Comparison of ENCODE assay signal across 30 mouse cellular contexts in the genomic region with DNA sequence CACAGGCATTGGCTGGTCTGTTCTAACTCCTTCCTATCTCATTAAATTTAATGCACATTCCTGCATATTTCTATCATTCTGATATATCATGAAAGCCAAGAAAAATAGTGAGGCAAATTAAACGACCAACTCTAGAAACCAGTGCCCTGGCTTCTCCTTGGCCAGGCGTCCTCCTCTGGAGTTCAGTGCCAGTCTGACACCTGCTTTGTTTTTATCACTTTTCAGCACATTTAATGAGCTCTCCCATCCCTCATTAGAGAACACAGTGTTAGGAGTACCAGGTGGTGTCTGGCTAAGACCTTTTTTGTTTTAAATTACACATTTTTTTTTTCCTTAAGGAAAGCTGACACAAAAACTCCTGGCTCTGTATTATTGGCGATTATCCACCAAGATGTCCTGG.
A peak's percentile ranks its signal among the peaks of the same experiment; 100 is the strongest.
DNase-seq lines count a peak whose midpoint lies in the region; ATAC-seq and TF ChIP-seq lines count a peak whose summit lies in the region.
"Had no signal": no experiment of that assay in that cellular context is flagged by ENCODE, and none has a peak within 500 bp of the region (broad histone marks: within the 10 kb centered on the region; RNA-seq: fewer than 3 reads in every experiment).

No protein-coding gene starts in this region.

- H3K27ac ChIP-seq in limb, embryonic 14.5 days (replicated peaks; ENCODE audit: low read depth, low read length), result no peak overlapping the region
- H3K27ac ChIP-seq in limb, embryonic 10.5 days, result no peak overlapping the region
- peak overlapping the region; percentile 37; the same call in 1 of the 2 replicates for H3K27ac ChIP-seq in forebrain, embryonic 12.5 days
- H3K27ac ChIP-seq in forebrain, embryonic 16.5 days (ENCODE audit: low read length), result peak overlapping the region; percentile 62
- no peak overlapping the region for H3K27ac ChIP-seq in liver, embryonic 11.5 days (ENCODE audit: low read depth, low read length)
- H3K27ac ChIP-seq: hindbrain, embryonic 14.5 days; left cerebral cortex, adult 2 months; liver, embryonic 13.5 days; macrophage; neural tube, embryonic 12.5 days; stomach, postnatal 0 days had no signal

- TF ChIP-seq POLR2A in limb, embryonic 14.5 days (IDR thresholded peaks at IDR 0.05; ENCODE audit: borderline replicate concordance, extremely low read depth, insufficient read depth, insufficient read length), result no peak

- DNase-seq in limb, embryonic 14.5 days (ENCODE audit: low spot score), result peak; percentile 9
- DNase-seq in limb, embryonic 10.5 days (ENCODE audit: low spot score), result no peak
- no peak for DNase-seq in cerebellum, postnatal 36 days
- no peak for DNase-seq in liver, embryonic 11.5 days (ENCODE audit: low spot score)
- DNase-seq in thymus, postnatal 10 days (ENCODE audit: low spot score in 2 of 2), result no peak
- DNase-seq: adrenal gland, postnatal 25 days; cerebellum, adult 18-20 months; gastrocnemius, postnatal 25 days; heart, adult 11 months; heart, postnatal 36 days; kidney, adult 9 months; kidney, postnatal 14 days; liver, embryonic 13.5 days; lung, adult 18-20 months; thymus, adult 18-20 months; thymus, postnatal 36 days had no signal

- no peaks in the 10 kb centered on the region for H3K9me3 ChIP-seq in limb, embryonic 14.5 days (ENCODE audit: control insufficient read depth, low read length)
- no peaks in the 10 kb centered on the region for H3K9me3 ChIP-seq in limb, embryonic 10.5 days (replicated peaks)
- H3K9me3 ChIP-seq in forebrain, embryonic 12.5 days, result no peaks in the 10 kb centered on the region
- H3K9me3 ChIP-seq in forebrain, embryonic 16.5 days (ENCODE audit: control insufficient read depth, low read length), result no peaks in the 10 kb centered on the region
- no peaks in the 10 kb centered on the region for H3K9me3 ChIP-seq in liver, embryonic 11.5 days (ENCODE audit: control insufficient read depth, low read length)
- H3K9me3 ChIP-seq: limb, embryonic 13.5 days; liver, embryonic 13.5 days; neural tube, embryonic 12.5 days had no signal

- H3K9ac ChIP-seq in limb, embryonic 14.5 days (ENCODE audit: low read depth, low read length, severe bottlenecking), result no peak overlapping the region
- H3K9ac ChIP-seq in forebrain, embryonic 12.5 days, result no peak overlapping the region
- no peak overlapping the region for H3K9ac ChIP-seq in forebrain, embryonic 16.5 days (replicated peaks; ENCODE audit: low read depth, low read length)
- no peak overlapping the region for H3K9ac ChIP-seq in liver, embryonic 11.5 days (ENCODE audit: low read depth, low read length)
- H3K9ac ChIP-seq: hindbrain, embryonic 14.5 days; limb, embryonic 13.5 days; liver, embryonic 13.5 days; neural tube, embryonic 12.5 days had no signal

- H3K27me3 ChIP-seq in limb, embryonic 14.5 days (ENCODE audit: control insufficient read depth, insufficient read depth, low read length), result no peaks in the 10 kb centered on the region
- H3K27me3 ChIP-seq in limb, embryonic 10.5 days (ENCODE audit: low read depth, poor library complexity, severe bottlenecking), result no peaks in the 10 kb centered on the region
- H3K27me3 ChIP-seq in forebrain, embryonic 12.5 days, result peaks cover 14% of the 10 kb centered on the region
- no peaks in the 10 kb centered on the region for H3K27me3 ChIP-seq in forebrain, embryonic 16.5 days (replicated peaks; ENCODE audit: control insufficient read depth, insufficient read depth, low read length)
- H3K27me3 ChIP-seq in liver, embryonic 11.5 days (replicated peaks; ENCODE audit: control insufficient read depth, insufficient read depth, low read length), result no peaks in the 10 kb centered on the region
- H3K27me3 ChIP-seq: limb, embryonic 13.5 days; liver, embryonic 13.5 days; neural tube, embryonic 12.5 days had no signal

- H3K36me3 ChIP-seq in limb, embryonic 14.5 days (ENCODE audit: control insufficient read depth, insufficient read depth, low read length), result no peaks in the 10 kb centered on the region
- no peaks in the 10 kb centered on the region for H3K36me3 ChIP-seq in limb, embryonic 10.5 days
- H3K36me3 ChIP-seq in forebrain, embryonic 12.5 days (replicated peaks), result no peaks in the 10 kb centered on the region
- no peaks in the 10 kb centered on the region for H3K36me3 ChIP-seq in forebrain, embryonic 16.5 days (ENCODE audit: control insufficient read depth, insufficient read depth)
- no peaks in the 10 kb centered on the region for H3K36me3 ChIP-seq in liver, embryonic 11.5 days (ENCODE audit: control insufficient read depth, insufficient read depth, low read length)
- H3K36me3 ChIP-seq: limb, embryonic 13.5 days; liver, embryonic 13.5 days; neural tube, embryonic 12.5 days had no signal

- no peak overlapping the region for H3K4me3 ChIP-seq in limb, embryonic 14.5 days (replicated peaks; ENCODE audit: low read length)
- H3K4me3 ChIP-seq in limb, embryonic 10.5 days, result no peak overlapping the region
- no peak overlapping the region for H3K4me3 ChIP-seq in forebrain, embryonic 12.5 days (replicated peaks)
- no peak overlapping the region for H3K4me3 ChIP-seq in forebrain, embryonic 16.5 days (replicated peaks; ENCODE audit: low read length)
- no peak overlapping the region for H3K4me3 ChIP-seq in liver, embryonic 11.5 days (ENCODE audit: low read depth, low read length)
- H3K4me3 ChIP-seq: erythroblast, embryonic 14.5 days; left cerebral cortex, adult 2 months; limb, embryonic 13.5 days; liver, embryonic 13.5 days; neural tube, embryonic 12.5 days had no signal

- ATAC-seq in limb, embryonic 14.5 days (ENCODE audit: low FRiP score, low read depth), result no peak
- ATAC-seq in forebrain, embryonic 12.5 days (ENCODE audit: low FRiP score), result peak; percentile 73; the same call in 1 of the 2 replicates
- ATAC-seq in forebrain, embryonic 16.5 days, result peak; percentile 89
- ATAC-seq in liver, embryonic 11.5 days (replicated peaks; ENCODE audit: low FRiP score), result no peak
- ATAC-seq: CD4-positive, CD25-positive, alpha-beta regulatory T cell, adult 4 months; intestine, postnatal 0 days; lung, postnatal 0 days; midbrain, embryonic 16.5 days had no signal

- WGBS in limb, embryonic 14.5 days, result 37% methylated on average over 3 of the region's 3 CpGs
- 61% methylated on average over 3 of the region's 3 CpGs for WGBS in limb, embryonic 10.5 days
- WGBS in forebrain, embryonic 12.5 days, result 36% methylated on average over 3 of the region's 3 CpGs
- WGBS in forebrain, embryonic 16.5 days, result 22% methylated on average over 3 of the region's 3 CpGs
- 49% methylated on average over 3 of the region's 3 CpGs for WGBS in liver, embryonic 11.5 days

- H3K4me2 ChIP-seq in limb, embryonic 14.5 days (replicated peaks; ENCODE audit: low read depth, low read length, severe bottlenecking), result no peak overlapping the region
- no peak overlapping the region for H3K4me2 ChIP-seq in forebrain, embryonic 12.5 days
- H3K4me2 ChIP-seq in forebrain, embryonic 16.5 days (ENCODE audit: low read length), result no peak overlapping the region
- H3K4me2 ChIP-seq in liver, embryonic 11.5 days, result no peak overlapping the region
- H3K4me2 ChIP-seq: heart, embryonic 11.5 days; hindbrain, embryonic 14.5 days; limb, embryonic 13.5 days; liver, embryonic 13.5 days; neural tube, embryonic 12.5 days had no signal

- H3K4me1 ChIP-seq in limb, embryonic 14.5 days (ENCODE audit: control insufficient read depth, insufficient read depth, low read length), result no peaks in the 10 kb centered on the region
- H3K4me1 ChIP-seq in limb, embryonic 10.5 days, result peaks cover 10% of the 10 kb centered on the region
- peaks cover 8% of the 10 kb centered on the region; the same call in 1 of the 2 replicates for H3K4me1 ChIP-seq in forebrain, embryonic 12.5 days
- H3K4me1 ChIP-seq in forebrain, embryonic 16.5 days (replicated peaks; ENCODE audit: control insufficient read depth, insufficient read depth, low read length), result peaks cover 16% of the 10 kb centered on the region
- no peaks in the 10 kb centered on the region for H3K4me1 ChIP-seq in liver, embryonic 11.5 days (replicated peaks; ENCODE audit: control insufficient read depth, insufficient read depth, low read length)
- H3K4me1 ChIP-seq: liver, embryonic 13.5 days; neural tube, embryonic 12.5 days had no signal

Comparison
In these comparisons a context has a peak if more than half of its experiments do, and no peak if none do; other contexts are left out.
1. ATAC-seq: peak in forebrain, embryonic 12.5 days (single experiment) and forebrain, embryonic 16.5 days (single experiment); none in limb, embryonic 14.5 days (single experiment) and liver, embryonic 11.5 days (single experiment).
2. H3K27ac ChIP-seq: peak in forebrain, embryonic 12.5 days (single experiment) and forebrain, embryonic 16.5 days (single experiment); none in limb, embryonic 14.5 days (single experiment), limb, embryonic 10.5 days (single experiment) and liver, embryonic 11.5 days (single experiment).